Mouse (Mus musculus) gastrocnemius, postnatal 36 days (tissue): ENCODE measurements around the gene Alms1. TPM values are rescaled to one million over a fixed set of nuclear protein-coding genes. Genes with fewer than 3 reads are reported as not detected.
"Not testable (repeated sequence)": the region's sequence is repeated elsewhere in the genome, so short reads cannot be mapped to it uniquely, and the experiment has no call there.

Source experiments
- DNase-seq, 2 experiments: peaks; one replicate each; pipeline ENCODE4 v3.0.0; 2022
- intact Hi-C: fragments of 180-260 bp; cut with DNase I; formaldehyde crosslinking; loops from one replicate; pipeline ENCODE4 v1.15.1; 2025
- long read RNA-seq, 2 experiments: library from polyadenylated mRNA; stranded (forward); transcript quantifications; one replicate each; pipeline ENCODE4 v2.0.0; 2021
- total RNA-seq, 2 experiments: library from RNA; stranded (reverse); gene quantifications; 2 replicates each; pipeline ENCODE4 v1.2.3; 2021

Alms1 gene
- total RNA-seq, result under 1 TPM; 0.69 to 0.82 TPM
- long read RNA-seq, experiment 1, result 0 reads
- long read RNA-seq, experiment 2, result 0 reads

DNA sequence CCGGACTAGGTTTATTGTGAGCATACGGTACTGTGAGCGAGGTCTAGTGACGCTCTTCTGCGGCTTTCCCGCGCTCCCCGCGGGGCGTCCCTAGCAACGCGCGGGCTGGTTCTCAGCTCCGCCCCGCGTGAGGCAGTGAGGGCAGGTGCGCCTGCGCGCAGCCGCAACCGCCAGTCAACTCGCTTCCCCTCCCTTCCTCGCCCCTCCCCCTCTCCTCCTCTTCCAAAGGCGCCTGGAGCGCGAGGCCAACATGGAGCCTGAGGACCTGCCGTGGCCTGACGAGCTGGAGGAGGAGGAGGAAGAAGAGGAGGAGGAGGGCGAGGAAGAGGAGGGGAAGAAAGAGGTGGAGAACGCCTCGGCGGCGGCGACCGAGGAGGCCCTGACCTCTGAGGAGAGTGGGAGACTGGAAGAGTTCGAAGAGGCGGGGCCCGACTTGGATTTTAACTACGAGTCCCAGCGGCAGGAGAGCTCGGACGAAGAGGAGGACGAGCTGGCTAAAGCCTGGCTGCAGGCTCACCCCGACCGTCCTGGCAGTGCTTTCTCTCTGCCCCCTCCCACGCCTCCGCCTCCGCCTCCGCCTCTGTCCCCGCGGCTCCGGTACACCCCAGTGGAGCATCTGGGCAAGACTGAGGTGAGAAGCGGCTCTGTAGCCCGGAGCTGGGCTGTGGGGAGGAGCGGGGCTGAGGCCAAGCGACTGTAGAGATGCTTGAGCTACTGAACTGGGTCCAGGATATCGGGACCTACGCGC is at the start of gene Alms1:
Alms1 (plus strand) TSS at position 136 of the 748 bp plus-strand sequence.
- intact Hi-C loops, result loop anchor here (10.0 kb wide), 1 partner anchor 307 kb away; no protein-coding TSS in a partner anchor
- DNase-seq, result peak; percentile 81 to 92

DNA sequence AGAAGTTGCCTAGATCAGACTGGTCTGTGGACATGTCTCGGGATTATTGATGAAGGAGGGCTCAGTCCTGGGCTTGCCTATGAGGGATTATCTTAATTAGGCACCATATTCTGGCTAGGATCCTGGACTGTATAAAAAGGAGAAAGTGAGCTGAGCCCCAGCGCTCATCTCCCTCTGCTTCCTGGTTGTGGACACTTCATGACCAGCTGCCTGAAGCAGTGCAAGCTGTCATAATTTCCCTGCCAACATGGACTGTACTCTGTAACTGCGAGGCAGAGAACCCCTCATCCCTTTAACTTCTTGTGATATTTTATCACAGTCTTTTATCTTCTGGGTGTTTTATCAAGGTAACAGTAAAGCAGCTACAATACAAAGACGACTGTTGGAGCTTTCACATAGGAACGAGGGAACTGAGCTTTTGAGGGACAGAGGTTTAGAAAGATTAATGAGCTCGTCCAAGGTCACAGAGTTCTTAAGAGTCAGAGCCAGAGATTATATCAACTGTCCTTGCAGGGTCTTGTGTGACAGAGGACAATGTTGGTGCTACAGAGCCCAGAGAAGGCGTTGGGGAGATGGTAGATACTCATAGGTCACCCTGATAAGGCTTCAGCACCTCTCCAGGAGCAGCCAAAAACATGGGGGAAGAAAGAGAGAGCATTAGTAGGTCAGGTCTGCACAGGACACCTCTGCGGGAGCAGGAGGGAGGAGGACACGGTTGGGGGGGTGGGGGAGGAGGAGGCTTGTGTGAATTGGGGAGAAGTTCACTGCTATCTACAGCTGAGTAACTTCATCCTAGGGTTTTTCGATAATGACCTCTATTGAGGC is 43.8 kb upstream of the Alms1 start:
- intact Hi-C loops, result no loop called here
- no peak for DNase-seq

DNA sequence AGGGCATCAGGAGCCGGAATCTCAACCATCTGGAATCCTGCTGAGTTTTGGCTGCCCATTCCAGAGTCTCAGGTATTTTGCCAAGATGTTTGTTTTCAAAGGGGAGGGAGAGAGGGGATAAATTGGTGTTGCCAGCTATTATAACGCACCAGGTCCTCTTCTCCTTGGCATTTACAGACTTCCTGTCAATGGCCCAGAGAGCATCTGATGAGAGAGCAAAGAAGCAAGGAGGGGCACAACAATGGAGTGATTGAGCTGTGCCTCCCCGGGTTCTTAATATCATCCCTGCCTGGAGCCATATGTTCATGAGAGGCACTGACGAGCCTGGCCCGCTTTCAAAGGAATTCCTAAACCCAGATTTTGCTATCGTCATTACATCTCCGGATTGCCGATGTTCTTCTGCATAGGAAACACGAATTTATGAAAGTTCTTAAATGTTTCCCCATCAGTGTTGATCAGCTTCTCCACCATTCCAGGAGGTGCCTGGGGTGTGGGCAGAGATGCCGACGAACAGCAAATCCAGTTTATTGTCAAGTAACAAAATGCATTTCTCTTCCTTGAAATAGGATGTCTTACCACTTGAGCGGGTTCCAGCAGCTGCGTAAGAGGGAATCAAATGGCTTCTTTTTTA is 43.0 kb upstream of the Alms1 start:
- no peak for DNase-seq
- intact Hi-C loops, result no loop called here

DNA sequence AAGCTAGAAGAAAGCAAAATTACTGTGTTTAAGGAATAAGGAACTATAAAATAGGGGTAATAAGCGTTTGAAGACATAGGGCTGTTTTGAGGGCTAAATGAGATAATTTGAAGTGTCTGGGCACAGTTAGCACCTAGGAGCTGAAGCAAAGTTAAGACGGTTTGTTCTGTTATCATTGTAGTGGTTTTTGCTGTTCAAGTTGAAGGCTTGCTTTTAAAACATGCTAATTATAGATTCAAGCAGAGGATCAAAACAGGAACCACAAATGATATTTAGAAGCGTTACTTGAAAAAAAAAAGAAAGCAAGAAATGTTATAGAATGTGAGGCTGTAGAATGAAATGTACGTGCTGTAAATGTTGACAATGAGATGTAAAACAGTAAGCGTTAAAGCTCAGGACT is 39.7 kb upstream of the Alms1 start:
- intact Hi-C loops, result no loop called here
- DNase-seq, result no peak

DNA sequence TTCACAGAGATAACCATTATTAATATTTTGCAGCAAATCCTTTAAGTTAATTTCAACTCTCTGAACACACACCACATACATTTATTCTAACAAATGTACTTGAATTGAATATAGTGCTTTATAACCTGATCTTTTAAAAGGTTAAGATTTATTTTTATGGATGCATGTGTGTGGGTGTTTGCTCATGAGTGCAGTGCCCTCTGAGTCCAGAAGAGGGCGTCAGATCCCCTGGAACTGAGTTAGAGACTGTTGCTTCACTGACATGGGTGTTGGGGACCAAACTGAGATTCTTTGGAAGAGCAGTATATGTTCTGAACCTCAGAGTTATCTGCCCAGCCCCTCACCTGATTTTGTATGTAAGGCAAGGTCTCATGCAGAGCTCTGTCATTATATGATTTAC is 25.0 kb upstream of the Alms1 start:
- intact Hi-C loops, result no loop called here
- DNase-seq, result no peak

DNA sequence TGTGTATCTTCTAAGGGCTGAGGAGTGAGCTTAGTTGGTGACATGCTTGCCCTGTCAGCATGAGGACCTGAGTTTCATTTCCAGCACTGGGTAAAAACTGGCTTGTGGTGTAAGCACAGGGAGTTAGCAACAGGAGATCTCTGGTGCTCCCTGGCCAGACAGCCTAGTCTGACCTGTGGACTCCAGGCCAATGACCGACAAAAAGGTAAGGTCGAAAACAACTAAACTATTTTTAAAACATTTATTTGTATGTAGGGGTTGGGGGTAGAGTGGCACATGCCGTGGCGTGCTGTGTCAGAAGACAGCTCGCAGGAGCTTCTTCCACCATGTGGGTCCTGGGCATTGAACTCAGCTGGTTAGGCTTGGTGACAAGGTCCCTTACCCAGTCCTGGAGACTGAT is 14.5 kb upstream of the Alms1 start:
- intact Hi-C loops, result no loop called here
- no peak for DNase-seq

DNA sequence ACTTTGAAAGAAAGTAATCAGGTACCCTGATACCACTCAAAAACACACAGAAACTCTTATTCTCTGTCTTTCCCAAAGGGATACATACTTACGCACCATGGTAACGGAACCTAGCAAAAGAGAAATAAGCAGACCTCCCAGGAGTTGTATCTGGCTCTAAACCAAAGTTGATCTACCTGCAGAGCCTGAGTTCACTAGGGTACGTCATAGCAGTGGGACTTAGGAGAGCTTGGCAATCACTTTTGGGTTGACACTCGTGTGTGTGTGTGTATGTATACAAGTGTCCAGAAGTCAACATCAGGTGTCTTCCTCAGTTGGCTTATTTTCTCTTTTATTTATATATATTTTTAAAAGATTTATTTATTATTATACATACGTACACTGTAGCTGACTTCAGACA is 5.6 kb upstream of the Alms1 start:
- intact Hi-C loops, result loop anchor here (10.0 kb wide), 1 partner anchor 313 kb away; no protein-coding TSS in a partner anchor

DNA sequence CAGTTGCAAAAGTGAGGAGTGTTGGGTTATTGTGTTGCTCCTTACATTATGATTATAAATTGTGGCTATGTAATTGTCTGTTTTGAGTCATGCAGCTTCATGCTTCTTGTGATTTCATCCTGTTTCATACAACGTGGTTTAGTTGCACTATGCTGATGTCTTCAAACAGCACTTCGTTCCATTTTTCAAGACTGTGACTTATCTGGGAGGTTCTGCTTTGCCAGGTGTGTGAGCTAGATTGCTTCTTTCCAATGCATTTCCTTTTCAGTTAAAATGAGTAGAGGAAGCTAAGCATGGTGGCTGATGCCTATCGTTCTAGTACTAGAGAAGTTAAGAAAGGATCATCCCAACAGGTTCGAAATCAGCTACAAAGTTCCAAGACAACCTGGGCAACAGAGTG is 2.7 kb upstream of the Alms1 start:
- intact Hi-C loops, result loop anchor here (10.0 kb wide), 1 partner anchor 310 kb away; no protein-coding TSS in a partner anchor
- DNase-seq, result no peak

More for the DNA sequence above, 5.6 kb upstream of the Alms1 start:
- no peak for DNase-seq

DNA sequence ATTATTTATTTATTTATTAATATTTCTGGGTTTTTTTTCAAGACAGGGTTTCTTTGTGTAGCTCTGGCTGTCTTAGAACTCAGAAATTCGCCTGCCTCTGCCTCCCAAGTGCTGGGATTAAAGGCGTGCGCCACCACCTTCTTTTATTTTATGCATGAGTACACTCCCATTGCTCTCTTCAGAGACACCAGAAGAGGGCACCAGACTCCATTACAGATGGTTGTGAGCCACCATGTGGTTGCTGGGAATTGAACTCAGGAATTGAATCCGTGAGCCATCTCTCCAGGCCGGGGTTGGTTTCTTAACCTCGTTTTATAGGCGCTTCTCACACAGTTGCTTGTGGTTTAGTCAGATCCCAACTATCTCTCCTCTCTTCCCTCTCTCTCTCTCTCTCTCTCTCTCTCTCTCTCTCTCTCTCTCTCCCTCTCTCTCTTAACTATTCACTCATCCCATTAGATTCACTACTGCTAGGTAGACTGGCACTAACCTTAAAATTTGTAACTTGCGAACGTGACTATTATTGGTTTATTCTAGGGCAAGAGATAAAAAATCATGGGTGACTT is 445 bp upstream of the Alms1 start:
- intact Hi-C loops, result loop anchor here (10.0 kb wide), 1 partner anchor 308 kb away; no protein-coding TSS in a partner anchor
- no peak for DNase-seq

DNA sequence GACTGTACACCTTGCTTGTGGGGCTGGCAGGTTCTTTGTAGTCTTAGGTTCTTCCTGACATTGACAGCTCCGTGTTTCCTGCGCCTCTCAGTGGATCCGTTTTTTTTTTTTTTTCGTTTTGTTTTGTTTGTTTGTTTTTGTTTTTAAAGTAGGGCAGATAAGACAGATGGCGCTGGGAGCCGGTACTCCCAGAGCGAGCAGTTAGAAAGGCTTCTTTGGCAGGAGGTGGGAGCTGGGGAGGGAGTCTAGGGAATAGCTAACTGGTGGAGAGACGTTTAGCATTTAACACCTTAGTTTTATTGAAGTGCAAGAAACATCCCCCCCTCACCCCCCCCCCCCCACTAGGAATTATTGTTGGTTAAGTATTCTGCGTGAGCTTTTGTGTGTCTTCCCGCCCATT is 833 bp downstream of the Alms1 start:
- intact Hi-C loops, result loop anchor here (10.0 kb wide), 1 partner anchor 307 kb away; no protein-coding TSS in a partner anchor
- DNase-seq, result no peak

DNA sequence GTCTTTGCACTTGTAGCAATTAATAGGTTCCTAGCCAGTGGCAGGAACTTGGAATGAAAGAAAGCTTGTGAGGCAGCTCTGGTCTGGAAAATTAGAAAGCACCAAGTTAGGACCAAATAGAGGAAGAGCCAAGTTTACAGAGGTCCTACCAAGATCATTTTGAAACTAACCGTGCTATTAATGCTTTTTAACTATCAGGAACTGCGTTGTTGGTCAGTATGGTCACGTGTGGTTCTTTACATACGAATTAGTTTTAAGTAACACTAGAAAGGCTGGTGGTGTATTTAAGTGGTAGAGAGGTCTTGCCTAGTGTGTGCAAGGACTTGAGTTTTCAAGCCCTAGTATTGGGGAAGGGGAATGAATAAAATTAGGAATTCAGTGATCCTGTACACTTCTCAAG is 1.2 kb downstream of the Alms1 start:
- intact Hi-C loops, result loop anchor here (10.0 kb wide), 1 partner anchor 306 kb away; no protein-coding TSS in a partner anchor
- no peak for DNase-seq

DNA sequence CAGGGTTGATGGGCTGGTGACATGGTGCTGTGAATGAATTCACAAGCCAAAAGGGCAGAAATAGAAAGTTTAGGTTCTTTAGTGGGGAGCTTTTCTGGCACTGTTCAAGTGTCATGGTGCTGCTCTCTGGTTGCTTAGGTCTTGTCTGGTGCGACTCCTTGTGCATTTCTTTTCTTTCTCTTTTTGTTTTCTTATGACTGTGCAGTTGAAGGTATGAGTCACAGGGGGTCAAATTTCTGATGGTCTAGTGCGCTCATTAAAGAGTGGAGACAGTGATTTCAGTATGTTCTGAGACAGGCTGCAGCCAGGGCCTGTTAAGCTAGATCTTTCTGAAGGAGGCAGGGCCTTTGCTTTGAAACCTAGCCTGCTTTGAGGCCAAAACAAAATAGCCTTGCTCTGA is 2.8 kb downstream of the Alms1 start:
- intact Hi-C loops, result no loop called here
- no peak for DNase-seq

DNA sequence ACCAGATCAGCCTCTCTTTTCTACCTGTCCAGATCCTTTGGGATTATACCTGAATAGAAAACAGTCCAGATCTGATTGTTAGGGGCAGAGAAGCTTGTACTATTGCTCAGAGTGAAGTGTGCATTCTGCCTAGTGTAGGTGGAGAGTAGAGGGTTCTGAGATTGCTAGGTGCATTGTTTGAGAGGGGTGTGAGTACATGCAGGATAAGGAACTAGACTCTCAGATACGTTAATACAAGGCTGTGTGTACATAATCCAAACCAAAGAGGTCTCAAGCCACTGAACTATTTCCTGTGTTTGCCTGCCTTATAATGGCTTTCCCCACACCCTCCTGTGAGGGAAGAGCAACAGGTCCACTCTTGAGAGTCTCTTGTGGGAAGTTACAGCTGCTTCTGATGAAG is 12.0 kb downstream of the Alms1 start:
- intact Hi-C loops, result no loop called here
- DNase-seq, result no peak

DNA sequence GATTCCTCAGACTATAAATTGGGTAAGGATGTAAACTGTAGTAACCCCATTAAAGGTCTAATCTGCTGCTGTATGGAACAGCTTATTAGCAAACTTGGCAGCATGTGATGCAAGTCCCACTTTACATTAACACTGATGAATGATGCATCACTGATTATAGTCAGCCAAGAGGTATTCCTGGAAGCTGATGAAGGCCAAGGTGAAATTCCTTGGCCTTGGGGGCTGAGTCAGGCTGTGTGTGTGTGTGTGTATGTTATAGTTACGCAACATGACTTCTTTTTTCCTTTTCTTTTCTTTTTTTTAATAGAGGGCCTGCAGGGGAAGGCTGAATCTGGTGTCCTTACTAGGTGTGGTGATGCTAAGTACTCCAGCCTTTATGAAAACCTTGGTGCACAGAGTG is 23.2 kb downstream of the Alms1 start:
- intact Hi-C loops, result no loop called here
- no peak for DNase-seq

DNA sequence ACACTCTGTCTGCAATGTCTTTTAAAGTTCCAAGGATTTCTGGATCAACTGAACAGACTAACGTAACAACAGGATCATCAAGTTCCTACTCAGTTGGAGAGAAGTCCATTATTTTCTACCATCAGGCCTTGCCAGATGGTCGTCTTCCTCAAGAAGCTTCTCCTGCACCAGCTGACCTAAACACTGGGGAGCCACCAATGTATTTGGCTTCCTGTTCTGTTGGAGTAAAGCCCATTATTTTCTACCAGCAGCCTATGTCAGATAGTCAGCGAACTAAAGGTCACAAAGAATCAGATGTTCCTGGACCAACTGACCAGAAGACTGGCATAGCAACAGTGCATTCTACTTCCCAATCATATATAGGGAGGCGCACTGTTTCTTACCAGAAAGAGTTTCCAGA is 33.5 kb downstream of the Alms1 start:
- no peak for DNase-seq
- intact Hi-C loops, result no loop called here

DNA sequence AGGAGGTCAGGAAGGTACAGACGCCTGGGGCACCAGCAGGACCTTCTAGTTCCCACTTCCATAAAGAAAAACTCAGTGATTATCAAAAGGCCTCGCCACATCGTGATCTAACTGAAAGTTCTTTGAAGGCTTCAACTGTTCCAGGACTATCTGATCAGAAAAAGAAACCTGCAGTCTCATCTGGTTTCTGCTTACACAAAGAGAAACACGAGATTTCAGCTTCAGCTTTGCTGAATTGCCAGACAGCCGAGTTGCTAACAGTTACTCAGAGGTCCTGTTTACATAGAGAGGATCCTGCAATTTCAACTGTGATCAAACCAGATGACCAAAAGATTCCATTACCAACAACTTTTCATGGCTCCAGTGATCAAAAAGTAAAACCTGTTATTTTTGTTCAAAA is 34.3 kb downstream of the Alms1 start:
- no peak for DNase-seq
- intact Hi-C loops, result no loop called here

DNA sequence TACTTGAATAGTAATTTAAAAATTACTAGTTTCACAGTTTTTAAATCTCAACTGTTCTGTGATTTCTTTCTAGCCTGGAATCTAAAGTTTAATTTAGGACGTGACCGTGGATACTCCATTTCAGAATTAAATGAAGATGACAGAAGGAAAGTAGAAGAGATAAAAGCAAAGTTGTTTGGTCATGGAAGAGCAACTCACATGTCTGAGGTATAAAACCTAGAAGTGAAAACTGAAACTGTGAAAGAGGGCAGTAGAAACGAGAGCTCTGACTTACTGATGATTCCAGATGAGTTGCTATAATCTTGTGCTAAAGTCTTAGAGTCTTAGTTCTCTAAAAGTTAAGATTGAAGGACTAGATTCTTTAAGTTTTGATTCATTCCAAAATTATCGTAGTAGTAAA is 37.2 kb downstream of the Alms1 start:
- intact Hi-C loops, result no loop called here
- no peak for DNase-seq

DNA sequence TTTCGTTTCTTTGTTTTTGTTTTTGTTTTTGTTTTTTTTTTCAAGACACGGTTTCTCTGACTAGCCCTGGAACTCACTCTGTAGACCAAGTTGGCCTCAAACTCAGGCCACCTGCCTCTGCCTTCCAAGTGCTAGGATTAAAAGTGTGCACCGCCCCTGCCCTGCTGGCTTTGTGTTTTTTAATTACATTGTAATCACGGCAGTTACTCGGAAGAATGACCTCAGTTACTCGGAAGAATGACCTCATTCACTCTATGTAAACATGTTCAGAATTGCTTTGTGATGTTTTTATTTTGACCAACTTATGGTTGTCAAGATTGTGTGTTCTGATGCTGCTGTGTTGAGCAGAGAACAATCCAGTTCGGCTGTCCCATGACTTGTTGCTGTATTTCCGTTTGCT is 45.8 kb downstream of the Alms1 start:
- intact Hi-C loops, result no loop called here
- DNase-seq, result no peak

DNA sequence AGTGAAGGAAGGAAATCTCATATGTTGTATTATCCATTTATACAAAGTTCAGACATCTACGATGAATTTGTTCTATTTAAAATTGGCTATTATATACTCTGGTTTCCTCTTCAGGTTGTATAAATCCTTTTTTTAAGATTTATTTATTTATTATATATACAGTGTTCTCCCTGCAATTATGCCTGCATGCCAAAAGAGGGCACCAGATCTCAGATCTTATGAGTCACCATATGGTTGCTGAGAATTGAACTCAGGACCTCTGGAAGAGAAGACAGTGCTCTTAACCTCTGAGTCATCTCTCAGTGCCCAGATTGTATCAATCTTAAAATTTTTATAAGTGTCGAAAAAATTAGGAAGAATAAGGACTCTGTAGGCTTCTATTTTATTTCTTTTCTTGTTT is 65.9 kb downstream of the Alms1 start:
- intact Hi-C loops, result no loop called here
- no peak for DNase-seq

DNA sequence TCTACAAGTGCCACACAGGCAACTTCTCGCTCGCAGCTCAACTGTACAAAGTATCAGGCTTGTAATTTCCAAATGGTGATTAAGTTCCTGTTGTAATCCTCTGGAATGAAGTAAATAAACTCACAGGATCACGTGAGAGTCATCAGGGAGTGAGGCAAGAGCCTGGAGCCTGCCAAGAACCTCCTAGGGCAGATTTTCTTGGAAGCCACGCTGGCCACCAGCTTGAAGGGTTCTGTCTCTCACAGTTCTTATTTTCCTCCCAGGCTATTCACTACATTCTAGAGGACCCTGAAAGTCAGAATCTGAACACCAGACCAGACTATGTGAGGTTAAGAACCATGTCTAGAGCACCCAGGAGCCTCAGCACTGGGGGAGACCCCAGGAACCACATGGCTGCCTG is 114.6 kb downstream of the Alms1 start:
- intact Hi-C loops, result not testable (repeated sequence)
- peak; percentile 7 to 34 for DNase-seq

DNA sequence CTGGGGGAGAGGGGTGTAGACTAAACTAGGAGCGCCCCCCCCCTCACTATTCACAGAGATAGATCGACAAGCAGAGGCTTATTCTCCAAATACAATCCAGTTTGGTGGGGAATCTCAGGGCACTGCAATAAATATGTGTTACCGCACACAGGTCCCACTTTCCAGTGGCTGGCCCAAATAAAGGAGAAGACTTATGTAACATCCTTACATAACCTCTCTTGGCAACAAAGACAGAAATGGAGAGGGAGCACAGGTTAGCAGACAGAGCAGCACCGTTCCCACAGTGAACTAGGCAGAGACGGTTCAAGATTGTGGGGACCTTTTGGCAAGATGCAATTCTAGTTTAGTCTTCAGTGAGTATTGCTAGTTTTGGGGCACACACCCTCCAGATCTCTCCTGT is 121.9 kb downstream of the Alms1 start:
- intact Hi-C loops, DNase-seq: not testable (repeated sequence)
